Mouse (Mus musculus): Measurements from ENCODE around the gene Ifrd2.

GRCm38 (mm10) chr9:107626844-107627277 lies 39.4 kb downstream of the Ifrd2 start:
- TF ChIP-seq CTCF (IDR thresholded peaks at IDR 0.05; ENCODE audit: control insufficient read depth, insufficient read depth, insufficient read length) = peak; percentile 23
- no peak for TF ChIP-seq USF1 (IDR thresholded peaks at IDR 0.05; ENCODE audit: low read depth)
- TF ChIP-seq MAX (IDR thresholded peaks at IDR 0.05) = no peak
- no peak for TF ChIP-seq MYOG (IDR thresholded peaks at IDR 0.05; ENCODE audit: control insufficient read depth, extremely low read depth, insufficient read length)
- TF ChIP-seq CEBPB (IDR thresholded peaks at IDR 0.05; ENCODE audit: low read depth) = no peak
